Mouse (Mus musculus) heart, postnatal 0 days (tissue): ENCODE measurements around the gene Pxylp1. TPM values are rescaled to one million over a fixed set of nuclear protein-coding genes. Genes with fewer than 3 reads are reported as not detected.

Source experiments
- ATAC-seq: fragments of 200-750 bp; cut with Nextera tagmentation; 2 replicates; pipeline ENCODE4 v1.8.0; 2017; ENCODE audit warnings: low read depth, moderate number of reproducible peaks, moderate library complexity; ENCODE audit not compliant: insufficient read depth
- DNase-seq: peaks from one replicate; pipeline ENCODE4 v3.0.0-alpha.2; 2016; ENCODE audit warnings: low spot score
- H3K27ac ChIP-seq: fragments of 300-500 bp; sonication (generic); 2 replicates; pipeline ENCODE4 v1.5.1; 2014; ENCODE audit warnings: low read depth, mild to moderate bottlenecking
- H3K27me3 ChIP-seq: fragments of 300-500 bp; sonication (generic); 2 replicates; pipeline ENCODE4 v1.6.1; 2014; ENCODE audit warnings: low read length, mixed read lengths; ENCODE audit not compliant: control insufficient read depth, insufficient read depth
- H3K36me3 ChIP-seq: fragments of 300-500 bp; sonication (generic); replicated peaks from 2 replicates; pipeline ENCODE4 v1.6.1; 2014; ENCODE audit warnings: low read length, mixed read lengths; ENCODE audit not compliant: control insufficient read depth, insufficient read depth
- H3K4me1 ChIP-seq: fragments of 300-500 bp; sonication (generic); 2 replicates; pipeline ENCODE4 v1.6.1; 2014; ENCODE audit warnings: antibody characterized with exemption; ENCODE audit not compliant: control insufficient read depth, insufficient read depth
- H3K4me2 ChIP-seq: fragments of 300-500 bp; sonication (generic); 2 replicates; pipeline ENCODE4 v1.6.1; 2014; ENCODE audit warnings: low read depth, mild to moderate bottlenecking, low read length, moderate library complexity
- H3K4me3 ChIP-seq: fragments of 300-500 bp; sonication (generic); 2 replicates; pipeline ENCODE4 v1.5.1; 2014; ENCODE audit warnings: low read depth, low read length
- H3K9ac ChIP-seq: fragments of 300-500 bp; sonication (generic); replicated peaks from 2 replicates; pipeline ENCODE4 v1.6.1; 2014; ENCODE audit warnings: low read depth, low read length, mixed read lengths
- H3K9me3 ChIP-seq: fragments of 300-500 bp; sonication (generic); replicated peaks from 2 replicates; pipeline ENCODE4 v1.6.1; 2016; ENCODE audit warnings: low read length; ENCODE audit not compliant: control insufficient read depth
- CTCF ChIP-seq: IDR thresholded peaks from 2 replicates; pipeline ENCODE4 v1.5.1; 2016; ENCODE audit warnings: antibody characterized with exemption, control low read depth, low read depth
- EP300 ChIP-seq: IDR thresholded peaks from 2 replicates; pipeline ENCODE4 v1.6.1; 2016; ENCODE audit warnings: antibody characterized with exemption, low read depth
- WGBS: fragments of 180-500 bp; shearing (Covaris S2); extraction: QIAGEN DNeasy Blood & Tissue Kit; methylation state at CpG from one replicate; pipeline ENCODE4 v1.1.7; 2014; 5-methylcytosine and 5-hydroxymethylcytosine counted together
- polyA plus RNA-seq: library from polyadenylated mRNA; unstranded; fragments of >200 nt; fragmentation: Nextera tagmentation; extraction: Ambion mirVana; gene quantifications from 2 replicates; pipeline ENCODE4 v1.2.1, GENCODE M21; 2015
- total RNA-seq: library from RNA; depleted of rRNA; stranded (reverse); fragments of >200 nt; gene quantifications from 2 replicates; pipeline ENCODE4 v1.2.3, GENCODE M21; 2014; ENCODE audit warnings: low replicate concordance

The Pxylp1 gene
- total and polyA plus RNA-seq, 2 experiments from 2014 or later, result 14.4 to 89.9 TPM

DNA sequence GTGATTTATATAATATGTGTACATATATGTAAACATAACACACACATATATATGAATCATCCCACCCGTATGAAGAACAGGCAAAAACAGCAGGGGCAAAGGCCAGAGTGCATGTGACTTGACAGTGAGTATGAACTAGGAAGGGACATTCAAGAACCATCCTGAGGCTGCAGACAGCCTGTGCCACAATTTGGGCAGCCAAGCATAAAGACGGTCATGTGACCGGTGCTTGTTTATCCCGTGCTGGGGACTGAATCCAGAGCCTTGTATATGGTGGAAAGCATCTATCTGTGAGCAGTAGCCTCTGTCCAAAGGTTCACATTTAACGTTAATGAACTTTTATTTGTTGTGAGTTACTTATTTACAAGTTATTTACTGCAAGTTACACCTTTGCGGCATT, 22.4 kb upstream of the Pxylp1 start:
- Histone ChIP-seq H3K27me3 (no peaks in the 10 kb centered on the region), H3K9ac (no peak overlapping the region), H3K4me3 (no peak overlapping the region), H3K9me3 (peaks cover 4% of the 10 kb centered on the region; the same call in 1 of the 2 replicates), H3K27ac (no peak overlapping the region), H3K36me3 (no peaks in the 10 kb centered on the region), H3K4me2 (no peak overlapping the region), H3K4me1 (no peaks in the 10 kb centered on the region)
- DNase-seq (no peak), ATAC-seq (no peak)
- 85% methylated on average over 6 of the region's 6 CpGs for WGBS
- TF ChIP-seq CTCF (no peak), EP300 (no peak)

DNA sequence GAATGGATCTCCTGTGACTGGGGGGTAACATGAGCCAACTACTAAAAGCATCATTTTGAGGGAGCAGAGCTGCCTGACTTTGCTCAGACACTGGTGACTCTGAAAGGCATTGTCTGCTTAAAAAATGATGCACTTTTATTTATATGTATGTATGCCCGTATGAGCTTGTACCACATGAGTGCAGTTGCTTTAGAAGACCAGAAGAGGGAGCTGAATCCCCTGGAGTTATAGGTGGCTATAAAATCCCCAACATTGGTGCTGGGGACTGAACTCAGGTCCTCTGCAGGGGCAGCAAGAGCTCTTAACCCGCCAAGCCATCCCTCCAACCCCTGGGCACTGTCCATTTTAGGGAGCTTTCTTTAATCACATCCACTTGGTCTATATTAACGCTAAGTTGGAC, 21.5 kb upstream of the Pxylp1 start:
- Histone ChIP-seq H3K27me3 (no peaks in the 10 kb centered on the region), H3K9ac (no peak overlapping the region), H3K27ac (no peak overlapping the region), H3K4me3 (no peak overlapping the region), H3K4me1 (no peaks in the 10 kb centered on the region), H3K4me2 (no peak overlapping the region), H3K36me3 (no peaks in the 10 kb centered on the region), H3K9me3 (no peaks in the 10 kb centered on the region)
- TF ChIP-seq CTCF, result no peak
- TF ChIP-seq EP300, result no peak
- DNase-seq, result no peak
- no peak for ATAC-seq
- whole genome bisulfite sequencing, result 77% methylated on average over 3 of the region's 3 CpGs

DNA sequence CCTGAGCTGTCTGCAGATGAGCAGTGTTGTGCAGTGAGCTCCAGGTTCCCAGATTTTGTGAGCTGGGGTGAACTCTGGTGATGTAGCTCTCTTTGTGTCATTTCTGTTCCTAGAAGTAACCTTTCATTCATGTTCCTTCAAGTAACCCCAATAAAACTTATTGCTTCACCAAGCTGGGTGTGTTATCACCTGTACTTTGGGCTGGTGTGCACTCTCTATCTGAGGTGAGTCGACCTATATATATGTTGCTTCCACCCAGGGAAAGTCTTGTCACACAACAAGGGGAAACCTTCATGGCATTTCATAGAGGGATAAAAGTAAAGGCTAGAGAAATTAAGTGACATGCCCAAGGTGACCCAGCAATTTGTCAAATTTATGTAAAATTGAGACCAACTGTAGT, 17.0 kb upstream of the Pxylp1 start:
- Histone ChIP-seq H3K4me1 (no peaks in the 10 kb centered on the region), H3K27ac (no peak overlapping the region), H3K4me2 (no peak overlapping the region), H3K27me3 (no peaks in the 10 kb centered on the region), H3K9me3 (no peaks in the 10 kb centered on the region), H3K36me3 (no peaks in the 10 kb centered on the region), H3K4me3 (no peak overlapping the region), H3K9ac (no peak overlapping the region)
- DNase-seq (no peak), ATAC-seq (no peak)
- WGBS, result 71% methylated on average over 1 of the region's 1 CpGs
- TF ChIP-seq EP300 (no peak), CTCF (no peak)

DNA sequence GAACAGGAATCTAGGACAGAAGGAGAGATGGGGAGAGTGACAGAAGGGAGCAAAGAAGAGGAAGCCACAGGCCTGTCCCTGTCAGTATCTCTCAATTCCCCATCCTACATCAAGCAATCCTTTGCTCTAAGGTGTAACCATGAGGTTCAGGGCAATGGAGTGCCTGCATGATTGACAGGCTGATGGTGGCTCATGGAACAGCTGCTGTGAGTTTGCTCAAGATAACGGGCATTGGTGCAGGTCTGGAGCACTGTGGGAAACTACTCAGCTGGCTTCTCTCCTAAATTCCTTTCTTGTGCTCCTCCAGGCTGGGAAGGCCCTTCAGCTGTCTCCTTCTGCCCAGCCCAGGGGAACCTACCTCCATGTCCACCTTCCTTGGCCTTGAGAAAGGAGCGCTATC, 16.3 kb upstream of the Pxylp1 start:
- no peak overlapping the region for H3K27ac ChIP-seq
- 60% methylated on average over 2 of the region's 2 CpGs for WGBS

DNA sequence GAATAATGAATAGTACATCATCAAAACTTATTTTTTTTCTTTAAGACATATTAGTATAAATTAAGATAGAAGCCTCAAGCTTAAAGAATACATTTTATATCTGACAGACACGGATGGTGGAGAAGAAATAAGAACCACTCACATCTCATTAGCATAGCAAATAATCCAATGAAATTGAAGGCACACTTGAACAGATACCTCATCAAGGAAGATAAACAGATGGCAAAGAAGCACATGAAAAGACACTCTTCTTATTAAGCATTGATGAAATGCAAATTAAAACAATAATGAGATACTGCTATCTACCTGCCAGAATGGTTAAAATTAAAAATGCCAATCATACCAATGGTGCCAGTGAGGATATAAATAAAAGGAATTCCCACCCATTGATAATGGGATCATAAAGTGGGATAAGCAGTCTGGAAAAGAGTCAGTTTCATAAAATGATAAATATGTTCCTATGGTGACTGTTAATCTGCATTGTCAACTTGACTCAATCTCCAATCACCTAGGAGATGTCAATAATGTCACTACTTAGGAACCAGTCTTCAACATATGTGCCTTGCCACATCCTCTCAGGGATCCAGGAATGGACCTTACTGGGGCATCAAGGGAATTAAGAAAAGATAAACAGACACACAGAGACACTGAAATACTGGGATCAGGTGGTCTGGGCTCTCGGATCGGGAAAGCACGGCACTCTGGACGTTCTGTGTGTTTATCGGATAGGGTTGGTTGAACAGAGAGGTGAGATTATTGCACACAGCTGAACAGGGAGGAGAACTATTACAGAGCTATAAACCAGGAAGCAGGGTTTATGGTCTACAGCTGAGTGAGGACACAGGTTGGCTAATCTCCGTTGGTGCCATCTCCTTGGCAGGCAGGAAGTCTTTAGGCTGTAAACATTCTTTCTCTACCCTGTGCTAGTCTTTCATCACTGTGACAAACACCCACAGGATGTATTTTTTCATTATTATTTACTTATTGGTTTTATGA, 12.2 kb upstream of the Pxylp1 start:
- Histone ChIP-seq H3K27ac (no peak overlapping the region), H3K9ac (no peak overlapping the region), H3K4me3 (no peak overlapping the region), H3K4me1 (no peaks in the 10 kb centered on the region), H3K4me2 (no peak overlapping the region), H3K9me3 (no peaks in the 10 kb centered on the region), H3K27me3 (no peaks in the 10 kb centered on the region), H3K36me3 (no peaks in the 10 kb centered on the region)
- ATAC-seq (no peak), DNase-seq (no peak)
- TF ChIP-seq EP300 (no peak), CTCF (no peak)
- WGBS, result 85% methylated on average over 7 of the region's 7 CpGs

More for the DNA sequence above, 16.3 kb upstream of the Pxylp1 start:
- Histone ChIP-seq H3K27me3 (no peaks in the 10 kb centered on the region), H3K9ac (no peak overlapping the region), H3K36me3 (no peaks in the 10 kb centered on the region), H3K9me3 (no peaks in the 10 kb centered on the region), H3K4me2 (no peak overlapping the region), H3K4me3 (no peak overlapping the region), H3K4me1 (no peaks in the 10 kb centered on the region)
- ATAC-seq (no peak), DNase-seq (no peak)
- TF ChIP-seq CTCF, result no peak
- no peak for TF ChIP-seq EP300
